Mouse (Mus musculus): Measurements from ENCODE around the gene Kif27. TPM values are rescaled to one million over a fixed set of nuclear protein-coding genes. Genes with fewer than 3 reads are reported as not detected.

Kif27 gene
- polyA plus RNA-seq, 1 experiment from 2014 or later: 1.9 TPM

GRCm38 (mm10) chr13:58350606-58351005, 8.3 kb downstream of the Kif27 start:
- Histone ChIP-seq H3K27ac (no peak overlapping the region), H3K9me3 (no peaks in the 10 kb centered on the region), H3K36me3 (replicated peaks) (no peaks in the 10 kb centered on the region), H3K4me3 (no peak overlapping the region), H3K4me1 (no peaks in the 10 kb centered on the region), H3K9ac (no peak overlapping the region), H3K4me2 (no peak overlapping the region), H3K27me3 (replicated peaks) (no peaks in the 10 kb centered on the region)
- whole genome bisulfite sequencing: 75% methylated on average over 4 of the region's 4 CpGs
- ATAC-seq (replicated peaks): no peak

GRCm38 (mm10) chr13:58344505-58344904, 14.4 kb downstream of the Kif27 start:
- Histone ChIP-seq H3K4me3 (no peak overlapping the region), H3K4me2 (no peak overlapping the region), H3K27ac (no peak overlapping the region), H3K9ac (no peak overlapping the region), H3K27me3 (replicated peaks) (no peaks in the 10 kb centered on the region), H3K4me1 (no peaks in the 10 kb centered on the region), H3K9me3 (no peaks in the 10 kb centered on the region), H3K36me3 (replicated peaks) (no peaks in the 10 kb centered on the region)
- WGBS: 79% methylated on average over 9 of the region's 9 CpGs
- no peak for ATAC-seq (replicated peaks)

- H3K27me3 ChIP-seq (replicated peaks): no peaks in the 10 kb centered on the region
- ATAC-seq (replicated peaks): no peak
- no peaks in the 10 kb centered on the region for H3K9me3 ChIP-seq
- H3K4me1 ChIP-seq: no peaks in the 10 kb centered on the region
- H3K4me2 ChIP-seq: no peak overlapping the region
- no peak overlapping the region for H3K4me3 ChIP-seq
- H3K36me3 ChIP-seq (replicated peaks): no peaks in the 10 kb centered on the region
- no peak overlapping the region for H3K27ac ChIP-seq
- WGBS: 85% methylated on average over 12 of the region's 12 CpGs
- H3K9ac ChIP-seq: no peak overlapping the region
Observed at GRCm38 (mm10) chr13:58337456-58337855, 21.5 kb downstream of the Kif27 start.

GRCm38 (mm10) chr13:58334116-58334515, 24.8 kb downstream of the Kif27 start:
- H3K9ac ChIP-seq: no peak overlapping the region
- no peak overlapping the region for H3K27ac ChIP-seq
- no peaks in the 10 kb centered on the region for H3K36me3 ChIP-seq (replicated peaks)
- H3K27me3 ChIP-seq (replicated peaks): no peaks in the 10 kb centered on the region
- no peak overlapping the region for H3K4me3 ChIP-seq
- no peak overlapping the region for H3K4me2 ChIP-seq
- no peaks in the 10 kb centered on the region for H3K9me3 ChIP-seq
- 95% methylated on average over 5 of the region's 5 CpGs for WGBS
- no peaks in the 10 kb centered on the region for H3K4me1 ChIP-seq
- no peak for ATAC-seq (replicated peaks)

GRCm38 (mm10) chr13:58317768-58318167, 41.2 kb downstream of the Kif27 start:
- peaks cover 12% of the 10 kb centered on the region for H3K4me1 ChIP-seq
- H3K9ac ChIP-seq: no peak overlapping the region
- no peaks in the 10 kb centered on the region for H3K9me3 ChIP-seq
- H3K4me2 ChIP-seq: no peak overlapping the region
- peak overlapping the region; percentile 67 for H3K27ac ChIP-seq
- ATAC-seq (replicated peaks): no peak
- H3K36me3 ChIP-seq (replicated peaks): no peaks in the 10 kb centered on the region
- no peak overlapping the region for H3K4me3 ChIP-seq
- WGBS: 31% methylated on average over 2 of the region's 2 CpGs
- H3K27me3 ChIP-seq (replicated peaks): no peaks in the 10 kb centered on the region

- Histone ChIP-seq H3K4me2 (no peak overlapping the region), H3K9ac (no peak overlapping the region), H3K4me1 (peaks cover 12% of the 10 kb centered on the region), H3K9me3 (no peaks in the 10 kb centered on the region), H3K36me3 (replicated peaks) (no peaks in the 10 kb centered on the region), H3K4me3 (no peak overlapping the region), H3K27me3 (replicated peaks) (no peaks in the 10 kb centered on the region), H3K27ac (no peak overlapping the region)
- no peak for ATAC-seq (replicated peaks)
- WGBS: 69% methylated on average over 6 of the region's 6 CpGs
Observed at GRCm38 (mm10) chr13:58314991-58315390, 43.9 kb downstream of the Kif27 start.

- no peaks in the 10 kb centered on the region for H3K9me3 ChIP-seq
- H3K27me3 ChIP-seq (replicated peaks): no peaks in the 10 kb centered on the region
- no peak overlapping the region for H3K4me2 ChIP-seq
- no peaks in the 10 kb centered on the region for H3K36me3 ChIP-seq (replicated peaks)
- ATAC-seq (replicated peaks): no peak
- WGBS: 68% methylated on average over 3 of the region's 3 CpGs
- H3K9ac ChIP-seq: no peak overlapping the region
- peaks cover 12% of the 10 kb centered on the region for H3K4me1 ChIP-seq
- no peak overlapping the region for H3K27ac ChIP-seq
- H3K4me3 ChIP-seq: no peak overlapping the region
Observed at GRCm38 (mm10) chr13:58313758-58314157, 45.2 kb downstream of the Kif27 start.

- 38% methylated on average over 3 of the region's 3 CpGs for WGBS
- no peak for ATAC-seq (replicated peaks)
- H3K4me1 ChIP-seq: no peaks in the 10 kb centered on the region
Observed at GRCm38 (mm10) chr13:58311351-58311750, 47.6 kb downstream of the Kif27 start.

GRCm38 (mm10) chr13:58309499-58309898, 49.4 kb downstream of the Kif27 start:
- H3K27ac ChIP-seq: no peak overlapping the region
- H3K27me3 ChIP-seq (replicated peaks): no peaks in the 10 kb centered on the region
- H3K36me3 ChIP-seq (replicated peaks): no peaks in the 10 kb centered on the region
- no peaks in the 10 kb centered on the region for H3K4me1 ChIP-seq
- no peak overlapping the region for H3K9ac ChIP-seq
- no peaks in the 10 kb centered on the region for H3K9me3 ChIP-seq
- H3K4me3 ChIP-seq: no peak overlapping the region
- WGBS: 65% methylated on average over 8 of the region's 8 CpGs
- no peak for ATAC-seq (replicated peaks)
- H3K4me2 ChIP-seq: no peak overlapping the region

More at GRCm38 (mm10) chr13:58311351-58311750, 47.6 kb downstream of the Kif27 start:
- Histone ChIP-seq H3K9me3 (no peaks in the 10 kb centered on the region), H3K4me2 (no peak overlapping the region), H3K27me3 (replicated peaks) (no peaks in the 10 kb centered on the region), H3K36me3 (replicated peaks) (no peaks in the 10 kb centered on the region), H3K27ac (no peak overlapping the region), H3K9ac (no peak overlapping the region), H3K4me3 (no peak overlapping the region)

- 92% methylated on average over 5 of the region's 5 CpGs for WGBS
- H3K4me2 ChIP-seq: no peak overlapping the region
- ATAC-seq (replicated peaks): no peak
Observed at GRCm38 (mm10) chr13:58307453-58307852, 51.5 kb downstream of the Kif27 start.

GRCm38 (mm10) chr13:58305230-58305629, 53.7 kb downstream of the Kif27 start:
- WGBS: 92% methylated on average over 2 of the region's 2 CpGs
- Histone ChIP-seq H3K4me1 (no peaks in the 10 kb centered on the region), H3K4me3 (no peak overlapping the region), H3K36me3 (replicated peaks) (no peaks in the 10 kb centered on the region), H3K27me3 (replicated peaks) (no peaks in the 10 kb centered on the region), H3K9ac (no peak overlapping the region), H3K9me3 (no peaks in the 10 kb centered on the region), H3K4me2 (no peak overlapping the region), H3K27ac (no peak overlapping the region)
- no peak for ATAC-seq (replicated peaks)

More at GRCm38 (mm10) chr13:58307453-58307852, 51.5 kb downstream of the Kif27 start:
- no peaks in the 10 kb centered on the region for H3K4me1 ChIP-seq
- no peak overlapping the region for H3K9ac ChIP-seq
- no peaks in the 10 kb centered on the region for H3K9me3 ChIP-seq
- H3K27me3 ChIP-seq (replicated peaks): no peaks in the 10 kb centered on the region
- no peaks in the 10 kb centered on the region for H3K36me3 ChIP-seq (replicated peaks)
- no peak overlapping the region for H3K27ac ChIP-seq
- H3K4me3 ChIP-seq: no peak overlapping the region

- 88% methylated on average over 9 of the region's 9 CpGs for WGBS
- H3K27me3 ChIP-seq (replicated peaks): no peaks in the 10 kb centered on the region
Observed at GRCm38 (mm10) chr13:58302421-58303145, 56.3 kb downstream of the Kif27 start.

GRCm38 (mm10) chr13:58301961-58302360, 57.0 kb downstream of the Kif27 start:
- ATAC-seq (replicated peaks): no peak
- 96% methylated on average over 6 of the region's 6 CpGs for WGBS
- Histone ChIP-seq H3K4me2 (no peak overlapping the region), H3K4me1 (no peaks in the 10 kb centered on the region; the same call in 1 of the 2 replicates), H3K9ac (no peak overlapping the region), H3K4me3 (no peak overlapping the region), H3K9me3 (no peaks in the 10 kb centered on the region), H3K27me3 (replicated peaks) (no peaks in the 10 kb centered on the region), H3K27ac (no peak overlapping the region), H3K36me3 (replicated peaks) (no peaks in the 10 kb centered on the region)

More at GRCm38 (mm10) chr13:58302421-58303145, 56.3 kb downstream of the Kif27 start:
- no peak overlapping the region for H3K4me3 ChIP-seq
- H3K4me2 ChIP-seq: no peak overlapping the region
- no peak overlapping the region for H3K9ac ChIP-seq
- H3K27ac ChIP-seq: no peak overlapping the region
- ATAC-seq (replicated peaks): no peak
- no peaks in the 10 kb centered on the region for H3K36me3 ChIP-seq (replicated peaks)
- H3K4me1 ChIP-seq: no peaks in the 10 kb centered on the region; the same call in 1 of the 2 replicates
- no peaks in the 10 kb centered on the region for H3K9me3 ChIP-seq

Measured in midbrain, embryonic 15.5 days (tissue).